Mouse (Mus musculus) C2C12 (cell line): ENCODE measurements at regions not wholly inside any gene's neighbourhood (a gene's known extent, or its start where the extent isn't known, plus 50 kb on each side); places are given as distances from the start of the nearest gene placed in this dataset.

Source experiments
- H3K27me3 ChIP-seq: one replicate; pipeline ENCODE4 v1.6.1; 2011; ENCODE audit not compliant: control insufficient read depth, insufficient read depth, insufficient read length
- H3K36me3 ChIP-seq: one replicate; pipeline ENCODE4 v1.6.1; 2011; ENCODE audit not compliant: control insufficient read depth, insufficient read depth
- H3K4me3 ChIP-seq: one replicate; pipeline ENCODE4 v1.5.1; 2011; ENCODE audit warnings: mild to moderate bottlenecking, control low read depth; ENCODE audit not compliant: poor library complexity, insufficient read depth, severe bottlenecking
- H3K79me2 ChIP-seq: one replicate; pipeline ENCODE4 v1.6.1; 2011; ENCODE audit not compliant: control insufficient read depth, insufficient read depth
- H3K79me3 ChIP-seq: one replicate; pipeline ENCODE4 v1.6.1; 2011; ENCODE audit warnings: low read depth, control low read depth
- H3ac ChIP-seq: one replicate; pipeline ENCODE3; 2011; ENCODE audit warnings: low read depth; ENCODE audit not compliant: control insufficient read depth, insufficient read length
- CEBPB ChIP-seq: IDR thresholded peaks from one replicate; pipeline ENCODE4 v1.6.1; 2011; ENCODE audit warnings: low read depth, mild to moderate bottlenecking, control low read depth, moderate library complexity
- CTCF ChIP-seq: IDR thresholded peaks from one replicate; pipeline ENCODE4 v1.5.1; 2011; ENCODE audit not compliant: control insufficient read depth, insufficient read depth, insufficient read length
- FOSL1 ChIP-seq: IDR thresholded peaks from one replicate; pipeline ENCODE4 v1.8.0; 2011; ENCODE audit warnings: mild to moderate bottlenecking, low read length; ENCODE audit not compliant: poor library complexity, insufficient read depth, severe bottlenecking
- MAX ChIP-seq: IDR thresholded peaks from one replicate; pipeline ENCODE4 v1.6.1; 2011; ENCODE audit warnings: mild to moderate bottlenecking, control low read depth
- MYOD1 ChIP-seq: IDR thresholded peaks from one replicate; pipeline ENCODE4 v1.6.1; 2011; ENCODE audit warnings: low read depth; ENCODE audit not compliant: control insufficient read depth, insufficient read length
- MYOG ChIP-seq: IDR thresholded peaks from one replicate; pipeline ENCODE4 v1.6.1; 2011; ENCODE audit not compliant: control insufficient read depth, insufficient read length; ENCODE audit errors: extremely low read depth
- USF1 ChIP-seq: IDR thresholded peaks from one replicate; pipeline ENCODE4 v1.6.1; 2011; ENCODE audit warnings: low read depth, mild to moderate bottlenecking, control low read depth, moderate library complexity

GRCm38 (mm10) chr11:112106891-112107290 lies 675.1 kb upstream of the Sox9 start:
- Histone ChIP-seq H3K4me3 (no peak overlapping the region), H3K27me3 (no peaks in the 10 kb centered on the region), H3K36me3 (no peaks in the 10 kb centered on the region), H3ac (no peak overlapping the region), H3K79me3 (no peaks in the 10 kb centered on the region), H3K79me2 (no peaks in the 10 kb centered on the region)
- TF ChIP-seq MAX (no peak), USF1 (no peak), MYOG (no peak), CTCF (no peak)

GRCm38 (mm10) chr11:112107314-112107713 lies 674.7 kb upstream of the Sox9 start:
- H3K27me3 ChIP-seq: no peaks in the 10 kb centered on the region
- TF ChIP-seq MYOD1 (no peak), MYOG (no peak), CTCF (no peak), USF1 (no peak), MAX (no peak), FOSL1 (no peak), CEBPB (no peak)
- no peaks in the 10 kb centered on the region for H3K36me3 ChIP-seq
- no peaks in the 10 kb centered on the region for H3K79me2 ChIP-seq
- no peak overlapping the region for H3ac ChIP-seq
- H3K4me3 ChIP-seq: no peak overlapping the region
- H3K79me3 ChIP-seq: no peaks in the 10 kb centered on the region

- Histone ChIP-seq H3K27me3 (no peaks in the 10 kb centered on the region), H3K79me3 (no peaks in the 10 kb centered on the region), H3K79me2 (no peaks in the 10 kb centered on the region), H3K36me3 (no peaks in the 10 kb centered on the region), H3ac (no peak overlapping the region), H3K4me3 (no peak overlapping the region)
- no peak for TF ChIP-seq USF1
- TF ChIP-seq FOSL1: no peak
- TF ChIP-seq MAX: no peak
- no peak for TF ChIP-seq CEBPB
- TF ChIP-seq MYOD1: no peak
- TF ChIP-seq CTCF: no peak
- no peak for TF ChIP-seq MYOG
These were observed 661.0 kb upstream of the Sox9 start for GRCm38 (mm10) chr11:112121026-112121425.

GRCm38 (mm10) chr11:112121831-112122230 lies 660.2 kb upstream of the Sox9 start:
- Histone ChIP-seq H3K79me3 (no peaks in the 10 kb centered on the region), H3K4me3 (no peak overlapping the region), H3K79me2 (no peaks in the 10 kb centered on the region), H3ac (no peak overlapping the region), H3K27me3 (no peaks in the 10 kb centered on the region), H3K36me3 (no peaks in the 10 kb centered on the region)
- TF ChIP-seq MYOD1: no peak
- no peak for TF ChIP-seq CTCF
- no peak for TF ChIP-seq MAX

- Histone ChIP-seq H3K79me3 (no peaks in the 10 kb centered on the region), H3K4me3 (no peak overlapping the region)
These were observed 656.6 kb upstream of the Sox9 start for GRCm38 (mm10) chr11:112125249-112125933.

GRCm38 (mm10) chr11:112130090-112130489 lies 651.9 kb upstream of the Sox9 start:
- TF ChIP-seq CEBPB: no peak
- TF ChIP-seq FOSL1: no peak
- TF ChIP-seq MAX: no peak
- TF ChIP-seq CTCF: no peak
- no peak for TF ChIP-seq MYOD1
- TF ChIP-seq MYOG: no peak
- no peak for TF ChIP-seq USF1

More at GRCm38 (mm10) chr11:112125249-112125933, 656.6 kb upstream of the Sox9 start:
- TF ChIP-seq FOSL1 (no peak), MYOG (no peak), MAX (no peak), CTCF (no peak), CEBPB (no peak), MYOD1 (no peak), USF1 (no peak)
- Histone ChIP-seq H3K36me3 (no peaks in the 10 kb centered on the region), H3K79me2 (no peaks in the 10 kb centered on the region), H3K27me3 (no peaks in the 10 kb centered on the region), H3ac (no peak overlapping the region)

More at GRCm38 (mm10) chr11:112130090-112130489, 651.9 kb upstream of the Sox9 start:
- H3K79me3 ChIP-seq: no peaks in the 10 kb centered on the region
- no peak overlapping the region for H3K4me3 ChIP-seq
- H3K27me3 ChIP-seq: no peaks in the 10 kb centered on the region
- H3K79me2 ChIP-seq: no peaks in the 10 kb centered on the region
- no peaks in the 10 kb centered on the region for H3K36me3 ChIP-seq
- H3ac ChIP-seq: no peak overlapping the region
